Mouse (Mus musculus): ENCODE data around the gene Iqgap2. TPM values are rescaled to one million over a fixed set of nuclear protein-coding genes. Genes with fewer than 3 reads are reported as not detected.

Gene Iqgap2
- polyA plus RNA-seq, 1 experiment, result 48.2 TPM

DNA sequence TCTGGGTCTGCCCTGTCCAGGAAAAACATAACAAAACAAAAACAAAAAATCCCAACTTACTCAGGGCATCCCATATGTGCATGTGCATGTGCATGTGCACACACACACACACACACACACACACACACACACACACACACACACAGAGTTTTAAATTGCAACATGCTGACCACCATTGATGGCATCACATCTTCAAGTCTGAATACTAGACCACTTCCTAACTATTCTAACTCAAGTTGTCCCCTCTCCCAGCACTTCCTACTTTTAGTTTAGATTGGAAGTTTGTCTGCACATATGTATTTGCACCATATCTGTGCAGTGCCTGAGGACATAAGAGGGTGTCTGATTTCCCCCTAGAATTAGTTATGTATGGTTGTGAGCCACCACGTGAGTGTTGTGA is 49.8 kb downstream of the Iqgap2 start:
- Histone ChIP-seq H3K4me1 (ENCODE audit: control insufficient read depth, insufficient read depth, low read length) (peaks cover 49% of the 10 kb centered on the region), H3K27ac (ENCODE audit: insufficient read depth, low read depth, low read length) (no peak overlapping the region), H3K4me3 (ENCODE audit: insufficient read depth, low read length) (no peak overlapping the region)
- TF ChIP-seq CTCF (IDR thresholded peaks at IDR 0.05; ENCODE audit: low read depth, low read length), result no peak
- TF ChIP-seq POLR2A (IDR thresholded peaks at IDR 0.05; ENCODE audit: borderline replicate concordance, low read depth, low read length), result no peak

DNA sequence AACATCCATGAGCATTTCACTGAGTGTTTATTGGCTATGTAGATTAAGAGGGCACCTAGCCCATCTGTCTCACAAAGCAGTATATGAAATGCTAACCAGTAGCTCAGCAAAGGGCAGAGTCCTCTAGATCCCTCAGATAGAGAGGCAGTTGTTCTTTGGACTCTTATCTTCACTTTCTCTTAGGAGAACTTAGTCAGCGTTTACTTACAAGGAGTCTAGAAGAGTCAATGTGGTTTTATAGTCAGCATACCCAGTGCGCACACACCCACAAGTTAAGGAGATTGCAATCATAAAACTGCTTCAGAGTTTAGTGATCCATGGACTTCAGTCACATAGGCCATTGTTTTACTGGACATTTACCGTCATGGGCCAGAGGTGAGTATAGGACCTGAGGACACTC is 54.8 kb downstream of the Iqgap2 start:
- no peak overlapping the region for H3K27ac ChIP-seq (ENCODE audit: insufficient read depth, low read depth, low read length)
- peaks cover 15% of the 10 kb centered on the region for H3K4me1 ChIP-seq (ENCODE audit: control insufficient read depth, insufficient read depth, low read length)
- H3K4me3 ChIP-seq (ENCODE audit: insufficient read depth, low read length), result no peak overlapping the region
- TF ChIP-seq CTCF (IDR thresholded peaks at IDR 0.05; ENCODE audit: low read depth, low read length) (no peak), POLR2A (IDR thresholded peaks at IDR 0.05; ENCODE audit: borderline replicate concordance, low read depth, low read length) (no peak)

DNA sequence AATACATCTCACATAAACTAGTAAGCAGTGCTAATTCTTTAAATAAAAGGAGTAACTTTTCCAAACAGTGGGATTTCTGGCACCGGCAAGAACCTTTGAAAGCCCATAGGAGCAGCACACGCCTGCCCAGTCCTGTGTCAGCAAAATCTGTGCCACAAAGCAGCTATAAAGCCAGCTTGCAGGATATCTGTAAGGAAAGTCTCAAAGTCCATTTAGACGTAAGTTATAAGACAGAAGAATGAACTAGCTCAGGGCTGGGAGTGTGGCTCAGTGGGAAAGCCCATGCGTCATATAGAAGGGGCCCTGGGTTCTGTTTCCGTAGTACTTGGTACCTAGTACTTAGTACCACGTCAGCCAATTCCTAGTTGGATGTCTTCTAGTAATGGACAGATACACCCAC is 58.2 kb downstream of the Iqgap2 start:
- TF ChIP-seq CTCF (IDR thresholded peaks at IDR 0.05; ENCODE audit: low read depth, low read length) (no peak), POLR2A (IDR thresholded peaks at IDR 0.05; ENCODE audit: borderline replicate concordance, low read depth, low read length) (no peak)
- H3K4me1 ChIP-seq (ENCODE audit: control insufficient read depth, insufficient read depth, low read length), result peaks cover 22% of the 10 kb centered on the region

DNA sequence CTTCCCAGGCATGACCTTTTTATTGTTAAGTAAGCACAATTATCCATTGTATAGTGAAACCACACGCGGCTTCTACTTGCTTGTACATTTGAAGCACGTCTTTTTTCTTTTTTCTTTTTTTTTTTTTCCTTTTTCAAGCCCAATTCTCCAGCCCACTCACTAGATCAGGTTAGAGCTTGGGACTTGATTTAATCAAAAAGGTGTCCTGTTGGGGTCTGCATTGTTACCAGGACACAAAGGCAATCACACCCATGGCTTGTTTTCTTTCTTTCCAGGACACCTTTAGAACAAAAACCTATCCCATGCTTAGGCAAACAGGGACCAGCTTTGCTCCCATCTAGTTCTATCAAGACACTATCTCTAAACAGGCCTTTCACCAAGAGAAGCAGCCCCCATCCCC is 59.0 kb downstream of the Iqgap2 start:
- no peak for TF ChIP-seq CTCF (IDR thresholded peaks at IDR 0.05; ENCODE audit: low read depth, low read length)
- TF ChIP-seq POLR2A (IDR thresholded peaks at IDR 0.05; ENCODE audit: borderline replicate concordance, low read depth, low read length), result no peak
- H3K4me3 ChIP-seq (ENCODE audit: insufficient read depth, low read length), result no peak overlapping the region
- peaks cover 20% of the 10 kb centered on the region for H3K4me1 ChIP-seq (ENCODE audit: control insufficient read depth, insufficient read depth, low read length)
- H3K27ac ChIP-seq (ENCODE audit: insufficient read depth, low read depth, low read length), result no peak overlapping the region

More for the DNA sequence above, 58.2 kb downstream of the Iqgap2 start:
- Histone ChIP-seq H3K27ac (ENCODE audit: insufficient read depth, low read depth, low read length) (no peak overlapping the region), H3K4me3 (ENCODE audit: insufficient read depth, low read length) (no peak overlapping the region)

DNA sequence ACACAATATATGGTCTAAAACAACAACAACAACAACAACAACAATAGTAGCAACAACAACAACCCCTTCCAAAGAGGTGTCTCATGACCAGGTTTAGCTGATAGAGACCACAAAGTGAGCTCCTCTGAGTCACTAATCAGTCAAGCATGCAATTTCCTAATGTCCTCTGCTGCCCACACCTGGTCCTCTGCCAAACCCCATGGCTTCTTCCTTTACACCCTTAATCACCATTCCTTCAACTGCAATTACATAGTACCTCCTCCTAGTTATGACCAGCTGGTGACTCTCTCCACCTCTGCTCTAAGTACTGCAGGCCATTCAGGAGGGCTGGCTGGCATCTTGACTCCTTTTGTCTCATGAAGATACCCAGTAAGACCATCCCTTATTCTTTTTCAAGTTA is 60.0 kb downstream of the Iqgap2 start:
- Histone ChIP-seq H3K27ac (ENCODE audit: insufficient read depth, low read depth, low read length) (no peak overlapping the region), H3K4me1 (ENCODE audit: control insufficient read depth, insufficient read depth, low read length) (peaks cover 20% of the 10 kb centered on the region), H3K4me3 (ENCODE audit: insufficient read depth, low read length) (no peak overlapping the region)
- TF ChIP-seq POLR2A (IDR thresholded peaks at IDR 0.05; ENCODE audit: borderline replicate concordance, low read depth, low read length) (no peak), CTCF (IDR thresholded peaks at IDR 0.05; ENCODE audit: low read depth, low read length) (no peak)

DNA sequence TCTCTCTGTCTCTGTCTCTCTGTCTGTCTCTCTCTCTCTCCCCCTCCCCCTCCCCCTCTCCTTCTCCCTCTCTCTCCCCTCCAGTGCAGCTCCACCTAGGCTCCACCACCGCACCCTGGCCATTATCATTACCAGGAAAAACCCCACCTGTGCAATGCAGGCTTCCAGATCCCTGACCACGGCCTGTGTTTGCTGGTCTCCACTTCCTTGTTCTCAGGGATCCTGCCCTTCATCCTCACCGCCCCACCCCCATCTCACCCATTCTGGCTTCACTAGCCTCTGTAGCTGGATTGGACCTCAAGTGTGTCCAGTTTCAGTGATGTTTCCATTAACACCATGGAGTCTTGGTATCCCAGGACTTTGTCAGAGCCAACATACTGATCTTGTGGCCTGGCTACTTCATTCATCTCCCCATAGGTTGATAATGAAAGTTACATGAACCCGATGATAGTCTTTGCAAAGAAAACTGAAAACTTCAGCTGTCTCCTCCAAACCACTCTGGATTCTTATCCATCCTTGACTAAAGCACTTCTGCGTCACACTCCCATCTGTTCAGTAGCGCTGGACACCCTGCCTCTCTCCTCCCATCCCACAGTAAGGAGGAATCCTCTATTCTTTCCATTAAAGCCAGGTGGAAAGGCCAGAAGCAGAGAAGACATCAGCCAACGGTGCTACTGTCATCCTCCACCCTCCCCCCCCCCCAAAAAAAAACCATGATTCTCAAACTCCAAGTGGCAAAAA is 62.1 kb downstream of the Iqgap2 start:
- Histone ChIP-seq H3K4me3 (ENCODE audit: insufficient read depth, low read length) (no peak overlapping the region), H3K27ac (ENCODE audit: insufficient read depth, low read depth, low read length) (no peak overlapping the region), H3K4me1 (ENCODE audit: control insufficient read depth, insufficient read depth, low read length) (peaks cover 20% of the 10 kb centered on the region)
- TF ChIP-seq CTCF (IDR thresholded peaks at IDR 0.05; ENCODE audit: low read depth, low read length) (no peak), POLR2A (IDR thresholded peaks at IDR 0.05; ENCODE audit: borderline replicate concordance, low read depth, low read length) (no peak)

DNA sequence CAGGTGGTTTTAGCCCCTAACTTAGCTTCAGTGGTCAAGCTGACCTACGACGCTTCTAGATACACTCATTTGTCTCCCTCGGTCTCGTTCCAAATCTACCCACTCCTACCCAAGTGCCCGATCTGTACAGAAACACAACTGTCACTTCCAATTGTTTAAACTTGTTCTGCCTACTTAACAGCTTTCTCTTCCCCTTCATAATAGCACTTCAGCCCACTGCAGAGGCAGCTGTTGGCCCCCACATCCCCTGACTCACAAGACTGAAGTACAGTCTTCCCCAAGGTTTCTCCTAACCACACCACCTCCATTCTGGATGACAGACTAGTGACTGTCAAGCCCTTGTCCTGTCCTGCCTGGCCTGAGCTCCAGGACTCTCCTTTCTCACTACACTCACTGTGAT is 63.1 kb downstream of the Iqgap2 start:
- Histone ChIP-seq H3K4me3 (ENCODE audit: insufficient read depth, low read length) (no peak overlapping the region), H3K27ac (ENCODE audit: insufficient read depth, low read depth, low read length) (no peak overlapping the region), H3K4me1 (ENCODE audit: control insufficient read depth, insufficient read depth, low read length) (peaks cover 20% of the 10 kb centered on the region)
- TF ChIP-seq CTCF (IDR thresholded peaks at IDR 0.05; ENCODE audit: low read depth, low read length) (no peak), POLR2A (IDR thresholded peaks at IDR 0.05; ENCODE audit: borderline replicate concordance, low read depth, low read length) (no peak)

DNA sequence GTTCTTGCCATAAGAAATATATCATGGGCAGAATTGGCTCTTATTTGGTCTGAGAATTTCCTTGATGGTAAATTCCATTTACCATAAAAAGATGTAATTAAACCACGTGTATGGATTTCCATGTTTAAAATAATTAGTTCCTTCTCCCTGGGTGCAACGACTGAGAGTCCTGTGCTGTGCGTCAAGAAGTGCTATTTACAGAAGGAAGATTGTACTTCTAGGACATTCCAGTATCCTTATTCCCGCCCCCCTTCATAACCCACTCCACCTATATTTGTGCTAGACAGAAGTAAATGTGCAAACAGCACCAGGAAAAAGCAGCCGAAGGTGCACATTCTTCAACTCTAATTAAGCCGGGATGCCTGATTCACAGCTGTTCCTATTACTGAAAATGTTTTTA is 65.5 kb downstream of the Iqgap2 start:
- H3K4me1 ChIP-seq (ENCODE audit: control insufficient read depth, insufficient read depth, low read length), result peaks cover 9% of the 10 kb centered on the region

DNA sequence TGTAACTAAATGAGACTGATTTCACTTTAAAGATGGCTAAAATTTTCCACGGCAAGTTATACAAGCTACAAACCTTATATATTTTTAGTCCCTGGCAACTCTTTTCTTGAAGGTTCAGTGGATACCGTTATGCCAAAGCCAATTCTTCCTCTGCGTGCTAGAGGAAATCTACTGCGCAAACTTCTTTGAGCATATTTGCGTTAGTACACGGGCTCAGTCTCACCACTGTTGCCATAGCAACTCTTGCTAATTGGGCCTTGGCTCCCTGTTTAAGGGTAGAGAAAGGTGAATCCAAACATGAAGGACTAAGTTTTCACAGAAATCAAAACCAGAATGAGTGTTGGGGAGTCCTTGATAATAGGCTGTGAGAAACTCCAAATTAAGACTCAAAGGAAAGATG is 68.8 kb downstream of the Iqgap2 start:
- H3K4me3 ChIP-seq (ENCODE audit: insufficient read depth, low read length), result no peak overlapping the region
- no peaks in the 10 kb centered on the region for H3K4me1 ChIP-seq (ENCODE audit: control insufficient read depth, insufficient read depth, low read length)
- H3K27ac ChIP-seq (ENCODE audit: insufficient read depth, low read depth, low read length), result no peak overlapping the region
- no peak for TF ChIP-seq POLR2A (IDR thresholded peaks at IDR 0.05; ENCODE audit: borderline replicate concordance, low read depth, low read length)
- no peak for TF ChIP-seq CTCF (IDR thresholded peaks at IDR 0.05; ENCODE audit: low read depth, low read length)

More for the DNA sequence above, 65.5 kb downstream of the Iqgap2 start:
- Histone ChIP-seq H3K4me3 (ENCODE audit: insufficient read depth, low read length) (no peak overlapping the region), H3K27ac (ENCODE audit: insufficient read depth, low read depth, low read length) (no peak overlapping the region)
- TF ChIP-seq POLR2A (IDR thresholded peaks at IDR 0.05; ENCODE audit: borderline replicate concordance, low read depth, low read length) (no peak), CTCF (IDR thresholded peaks at IDR 0.05; ENCODE audit: low read depth, low read length) (no peak)

DNA sequence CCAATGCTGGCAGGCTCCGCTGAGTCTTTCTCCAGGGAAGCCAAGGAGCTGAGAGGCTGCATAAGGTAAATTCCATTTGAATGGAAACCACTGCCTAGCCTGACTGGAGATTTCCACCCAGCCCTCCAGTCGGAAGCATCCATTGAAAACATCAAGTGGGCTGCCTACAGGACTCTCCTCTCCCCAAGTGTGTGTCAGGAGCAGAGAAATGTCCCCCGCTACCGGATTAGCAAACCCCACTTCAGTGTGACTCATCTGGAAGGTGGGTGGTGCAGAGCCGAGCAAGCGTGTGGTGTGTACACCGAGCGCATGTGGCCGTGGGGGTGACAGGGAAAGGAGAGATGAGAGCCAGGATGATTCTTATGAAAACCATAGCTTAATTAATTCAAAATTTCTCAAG is 71.7 kb downstream of the Iqgap2 start:
- H3K4me1 ChIP-seq (ENCODE audit: control insufficient read depth, insufficient read depth, low read length), result no peaks in the 10 kb centered on the region
- TF ChIP-seq CTCF (IDR thresholded peaks at IDR 0.05; ENCODE audit: low read depth, low read length) (no peak), POLR2A (IDR thresholded peaks at IDR 0.05; ENCODE audit: borderline replicate concordance, low read depth, low read length) (no peak)
- H3K4me3 ChIP-seq (ENCODE audit: insufficient read depth, low read length), result no peak overlapping the region
- H3K27ac ChIP-seq (ENCODE audit: insufficient read depth, low read depth, low read length), result no peak overlapping the region
